Mouse (Mus musculus): Measurements from ENCODE around the gene Tradd. TPM values are rescaled to one million over a fixed set of nuclear protein-coding genes. Genes with fewer than 3 reads are reported as not detected.
"Not testable (repeated sequence)": the region's sequence is repeated elsewhere in the genome, so short reads cannot be mapped to it uniquely, and the experiment has no call there.

The Tradd gene
- total RNA-seq, 2 experiments from 2014 or later = 7.0 to 7.6 TPM

- no peak overlapping the region for H3K4me3 ChIP-seq
- no peak overlapping the region for H3K27ac ChIP-seq
- no peak for DNase-seq (ENCODE audit: low spot score in 2 of 2)
- TF ChIP-seq CTCF (conservative IDR thresholded peaks at IDR 0.05) = no peak
Observed at GRCm38 (mm10) chr8:105233126-105233935, 31.1 kb downstream of the Tradd start.

DNA sequence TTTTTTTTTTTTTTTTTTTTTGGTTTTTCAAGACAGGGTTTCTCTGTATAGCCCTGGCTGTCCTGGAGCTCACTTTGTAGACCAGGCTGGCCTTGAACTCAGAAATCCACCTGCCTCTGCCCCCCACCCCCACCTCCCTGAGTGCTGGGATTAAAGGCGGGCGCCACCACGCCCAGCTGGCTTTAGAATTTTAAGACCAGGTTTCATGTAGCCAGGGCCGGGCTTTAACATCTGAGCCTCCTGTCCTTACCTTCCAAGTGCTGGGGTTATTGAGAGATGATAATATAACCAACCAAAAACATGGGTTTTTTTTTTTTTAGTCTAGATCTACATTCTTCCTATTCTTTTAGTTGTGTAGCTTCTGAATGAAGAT is 32.1 kb downstream of the Tradd start:
- H3K27ac ChIP-seq; H3K4me3 ChIP-seq; DNase-seq (ENCODE audit: low spot score in 2 of 2): not testable (repeated sequence)

- no peak overlapping the region for H3K27ac ChIP-seq
- TF ChIP-seq CTCF (conservative IDR thresholded peaks at IDR 0.05) = no peak
- H3K4me3 ChIP-seq = no peak overlapping the region
- DNase-seq (ENCODE audit: low spot score in 2 of 2) = no peak
Observed at GRCm38 (mm10) chr8:105231503-105232320, 32.7 kb downstream of the Tradd start.

- peak overlapping the region; percentile 93 for H3K4me3 ChIP-seq
- DNase-seq (ENCODE audit: low spot score in 2 of 2) = no peak
- no peak overlapping the region for H3K27ac ChIP-seq
- TF ChIP-seq CTCF (conservative IDR thresholded peaks at IDR 0.05) = no peak
Observed at GRCm38 (mm10) chr8:105225917-105226316, 38.5 kb downstream of the Tradd start.

GRCm38 (mm10) chr8:105225272-105225593 is 39.2 kb downstream of the Tradd start:
- TF ChIP-seq CTCF (conservative IDR thresholded peaks at IDR 0.05) = no peak
- Histone ChIP-seq H3K4me3 (peak overlapping the region; percentile 93), H3K27ac (peak overlapping the region; percentile 90)
- DNase-seq (ENCODE audit: low spot score in 2 of 2) = no peak

- no peak for TF ChIP-seq CTCF (conservative IDR thresholded peaks at IDR 0.05)
- Histone ChIP-seq H3K4me3 (peak within 1 kb of the TSS; percentile 93), H3K27ac (peak within 1 kb of the TSS; percentile 90)
- peak; percentile 94 to 98 for DNase-seq (ENCODE audit: low spot score in 2 of 2)
Observed at GRCm38 (mm10) chr8:105224413-105225271, 39.8 kb downstream of the Tradd start, which contains the start of gene D230025D16Rik. D230025D16Rik (plus strand) TSS chr8:105225145.

DNA sequence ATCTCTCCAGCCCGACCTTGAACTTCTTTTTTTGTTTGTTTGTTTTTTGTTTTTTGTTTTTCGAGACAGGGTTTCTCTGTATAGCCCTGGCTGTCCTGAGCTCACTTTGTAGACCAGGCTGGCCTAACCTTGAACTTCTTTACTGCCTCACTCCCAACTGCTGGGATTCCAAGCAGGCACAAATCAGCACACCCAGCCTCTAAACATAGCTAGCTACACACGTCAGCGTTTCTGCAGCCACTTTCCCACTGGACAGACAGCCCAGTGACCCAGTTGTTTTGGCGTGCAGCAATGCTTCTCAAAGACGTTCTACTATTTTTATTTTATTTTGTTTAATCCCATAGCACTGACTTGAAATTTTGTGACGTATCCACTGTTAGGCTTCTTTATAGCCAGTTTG is 40.6 kb downstream of the Tradd start:
- Histone ChIP-seq H3K27ac (peak overlapping the region; percentile 90), H3K4me3 (no peak overlapping the region)
- no peak for TF ChIP-seq CTCF (conservative IDR thresholded peaks at IDR 0.05)
- no peak for DNase-seq (ENCODE audit: low spot score in 2 of 2)

DNA sequence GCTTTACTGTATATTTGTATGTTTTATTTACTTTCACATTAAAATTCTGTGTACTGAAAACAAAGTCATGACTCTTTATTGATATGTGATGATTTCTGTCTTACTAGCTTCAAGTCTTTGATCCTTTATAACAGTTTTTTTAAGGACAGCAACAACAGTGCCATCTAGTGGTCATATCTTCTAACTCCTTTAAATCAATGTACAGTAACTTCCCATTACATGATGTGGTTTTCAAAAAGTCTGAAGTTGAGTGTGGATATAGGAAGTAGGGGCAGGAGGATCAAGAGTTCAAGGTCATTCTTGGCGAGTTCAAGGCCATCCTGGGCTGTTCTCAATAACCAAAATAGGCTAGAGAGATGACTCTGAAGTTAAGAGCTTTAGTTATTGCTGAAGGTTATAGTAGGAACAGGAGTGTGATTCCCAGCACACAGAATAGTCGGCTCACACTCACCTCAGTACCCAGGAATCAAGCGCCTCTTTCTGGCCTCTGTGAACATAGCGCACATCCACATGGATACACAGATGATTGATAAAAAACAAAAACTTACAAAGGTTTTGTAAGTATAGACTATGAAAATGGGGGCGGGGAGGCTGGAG is 46.4 kb downstream of the Tradd start:
- no peak overlapping the region for H3K4me3 ChIP-seq
- no peak overlapping the region for H3K27ac ChIP-seq
- peak; percentile 25 to 34 for DNase-seq (ENCODE audit: low spot score in 2 of 2)
- TF ChIP-seq CTCF (conservative IDR thresholded peaks at IDR 0.05) = peak; percentile 92

- no peak for DNase-seq (ENCODE audit: low spot score in 2 of 2)
- Histone ChIP-seq H3K27ac (no peak overlapping the region), H3K4me3 (no peak overlapping the region)
- TF ChIP-seq CTCF (conservative IDR thresholded peaks at IDR 0.05) = peak; percentile 44
Observed at GRCm38 (mm10) chr8:105214104-105214503, 50.3 kb downstream of the Tradd start.

DNA sequence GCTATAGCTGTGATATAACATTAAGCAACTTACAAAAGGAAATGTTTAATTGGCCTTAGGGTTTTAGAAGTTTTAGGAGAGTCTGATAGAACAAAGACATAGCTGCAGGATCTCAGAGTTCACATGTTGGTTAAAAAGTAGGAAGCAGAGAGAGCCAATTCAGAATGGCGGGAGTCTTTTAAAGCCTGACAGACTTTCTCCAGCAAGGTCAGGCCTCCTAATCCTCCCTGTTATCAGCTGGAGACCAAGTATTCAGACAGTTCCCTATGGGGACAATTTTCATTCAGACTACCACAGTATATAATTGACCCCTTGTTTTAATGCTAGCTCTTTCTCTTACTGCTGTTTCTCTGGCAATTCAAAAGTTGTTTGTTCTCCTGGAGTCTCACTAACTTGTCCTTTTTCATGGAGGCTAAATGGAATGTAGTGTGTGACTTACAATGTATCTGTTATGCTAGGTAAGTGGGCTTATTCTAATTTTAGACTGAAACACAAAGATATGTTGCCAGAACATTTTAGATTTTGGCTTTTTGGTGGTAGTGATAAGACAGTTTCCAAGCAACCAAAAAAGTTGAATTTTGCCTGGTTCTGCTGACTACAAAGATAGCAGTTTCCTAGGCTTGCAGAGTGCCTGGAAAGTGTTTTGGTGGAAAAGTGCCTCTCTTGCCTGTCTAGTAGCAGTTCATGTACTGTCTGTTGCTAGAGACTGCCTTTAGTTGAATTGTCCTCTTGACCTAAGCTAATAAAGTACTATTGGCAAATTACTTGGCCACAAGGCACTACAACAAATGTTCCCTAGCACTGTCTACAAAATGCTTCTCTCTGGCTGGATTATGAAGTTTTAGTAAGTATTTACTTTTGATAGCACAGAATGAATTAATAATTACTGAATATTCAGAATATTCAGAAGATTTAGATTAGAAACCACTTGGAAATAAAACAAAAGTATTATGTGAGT is 55.0 kb downstream of the Tradd start:
- Histone ChIP-seq H3K27ac (0 out of 2 replicates have a peak overlapping the region, but pooled peaks have one; percentile 8), H3K4me3 (no peak overlapping the region)
- TF ChIP-seq CTCF (conservative IDR thresholded peaks at IDR 0.05) = no peak
- no peak for DNase-seq (ENCODE audit: low spot score in 2 of 2)

Small RNA genes lying within 50 kb of the gene (microRNA-seq; reads per million reads assigned to microRNA genes)
- gene Gm27320 (0 reads per million in 2 experiments), gene Mir328 (11,375 to 11,880 reads per million in 2 experiments)

Other genes starting within 250 kb of the Tradd start
- not detected for gene Ces3a, start 216.0 kb downstream of the Tradd start, total RNA-seq (2021)
- not detected for gene Ces3b, start 180.9 kb downstream of the Tradd start, total RNA-seq (2021)
- gene Ces4a, start 132.8 kb downstream of the Tradd start, total RNA-seq (2021) = not detected
- gene Cbfb, start 93.9 kb downstream of the Tradd start, total RNA-seq (2021) = 10 to 100 TPM; 20.0 to 20.4 TPM
- gene D230025D16Rik, start 39.5 kb downstream of the Tradd start, total RNA-seq (2021) = 10 to 100 TPM; 38.9 to 39.2 TPM
- gene B3gnt9, start 9.5 kb downstream of the Tradd start, total RNA-seq (2021) = 1 to 10 TPM; 2.9 TPM
- gene Fbxl8, start within 50 bp of the Tradd start, total RNA-seq (2021) = 1 to 10 TPM in 1 of 2 experiments, under 1 TPM in 1; 0.91 to 1.9 TPM
- 1 to 10 TPM; 7.2 to 9.5 TPM for gene Hsf4, start 5.2 kb upstream of the Tradd start, total RNA-seq (2021)
- 1 to 10 TPM; 7.4 to 7.8 TPM for gene Nol3, start 11.5 kb upstream of the Tradd start, total RNA-seq (2021)
- gene 4931428F04Rik, start 25.3 kb upstream of the Tradd start, total RNA-seq (2021) = 10 to 100 TPM; 20.0 to 24.4 TPM
- gene Exoc3l, start 31.5 kb upstream of the Tradd start, total RNA-seq (2021) = 1 to 10 TPM; 1.4 TPM
- 10 to 100 TPM; 36.1 to 39.0 TPM for gene E2f4, start 33.1 kb upstream of the Tradd start, total RNA-seq (2021)
- gene Elmo3, start 41.0 kb upstream of the Tradd start, total RNA-seq (2021) = 1 to 10 TPM in 1 of 2 experiments, under 1 TPM in 1; 0.84 to 1.2 TPM
- 1 to 10 TPM; 7.6 to 7.7 TPM for gene Lrrc29, start 61.7 kb upstream of the Tradd start, total RNA-seq (2021)
- 10 to 100 TPM; 40.3 to 40.9 TPM for gene Tmem208, start 61.7 kb upstream of the Tradd start, total RNA-seq (2021)
- gene Fhod1, start 83.3 kb upstream of the Tradd start, total RNA-seq (2021) = 1 to 10 TPM; 2.0 to 2.1 TPM
- 10 to 100 TPM; 13.3 to 14.9 TPM for gene Slc9a5, start 84.2 kb upstream of the Tradd start, total RNA-seq (2021)
- 1 to 10 TPM; 1.7 to 2.2 TPM for gene Plekhg4, start 108.7 kb upstream of the Tradd start, total RNA-seq (2021)
- gene Kctd19, start 148.9 kb upstream of the Tradd start, total RNA-seq (2021) = not detected
- gene Lrrc36, start 149.0 kb upstream of the Tradd start, total RNA-seq (2021) = under 1 TPM; 0.42 to 0.84 TPM
- 10 to 100 TPM; 36.5 to 36.8 TPM for gene Tppp3, start 206.9 kb upstream of the Tradd start, total RNA-seq (2021)
- gene Zdhhc1, start 232.3 kb upstream of the Tradd start, total RNA-seq (2021) = 10 to 100 TPM; 36.2 to 38.9 TPM